Mouse (Mus musculus): Measurements from ENCODE around the gene Bnip2. TPM values are rescaled to one million over a fixed set of nuclear protein-coding genes. Genes with fewer than 3 reads are reported as not detected.

Bnip2 gene
- total RNA-seq, 2 experiments from 2014 or later: 38.1 to 49.2 TPM

DNA sequence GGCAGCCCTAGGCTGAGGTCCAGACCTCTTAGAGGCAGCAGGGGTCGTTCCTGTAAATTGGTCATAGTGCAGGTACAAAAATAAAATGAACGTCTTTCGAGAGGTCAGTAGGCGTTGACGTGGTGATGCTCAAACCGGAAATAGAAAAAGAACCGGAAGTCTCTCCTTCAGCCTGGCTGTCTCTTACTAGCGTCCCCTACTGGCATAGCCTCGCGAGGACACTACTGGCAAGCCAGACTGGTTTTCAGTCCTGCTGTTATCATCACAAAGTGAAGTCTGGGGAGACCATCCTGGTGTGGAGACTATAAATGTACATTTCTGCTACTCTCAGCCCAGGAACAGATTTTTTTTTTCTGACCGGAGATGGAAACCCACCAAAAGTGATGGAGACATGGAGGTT is 51.3 kb downstream of the Bnip2 start:
- no peak for DNase-seq (ENCODE audit: low spot score in 2 of 2)
- intact Hi-C loops (cut with DNase I): no loop called here

DNA sequence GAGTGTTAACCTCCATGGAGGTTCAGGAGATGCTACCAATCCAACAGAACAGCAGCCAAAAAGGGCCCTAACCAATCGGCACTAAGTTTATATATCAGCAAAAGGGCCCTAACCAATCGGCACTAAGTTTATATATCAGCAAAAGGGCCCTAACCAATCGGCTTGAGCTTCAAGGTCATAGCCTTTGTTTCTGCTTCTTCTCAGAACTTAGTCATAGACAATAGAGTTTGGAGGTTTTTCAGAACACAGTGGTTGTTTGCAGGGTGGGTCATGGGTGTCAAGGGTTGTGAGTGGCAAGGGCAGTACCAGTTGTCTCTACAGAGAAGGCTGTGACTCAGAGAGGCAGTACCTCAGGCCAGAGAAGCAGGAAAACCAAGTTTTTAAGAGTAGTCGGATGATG is 52.9 kb downstream of the Bnip2 start:
- DNase-seq (ENCODE audit: low spot score in 2 of 2): no peak
- intact Hi-C loops (cut with DNase I): no loop called here

DNA sequence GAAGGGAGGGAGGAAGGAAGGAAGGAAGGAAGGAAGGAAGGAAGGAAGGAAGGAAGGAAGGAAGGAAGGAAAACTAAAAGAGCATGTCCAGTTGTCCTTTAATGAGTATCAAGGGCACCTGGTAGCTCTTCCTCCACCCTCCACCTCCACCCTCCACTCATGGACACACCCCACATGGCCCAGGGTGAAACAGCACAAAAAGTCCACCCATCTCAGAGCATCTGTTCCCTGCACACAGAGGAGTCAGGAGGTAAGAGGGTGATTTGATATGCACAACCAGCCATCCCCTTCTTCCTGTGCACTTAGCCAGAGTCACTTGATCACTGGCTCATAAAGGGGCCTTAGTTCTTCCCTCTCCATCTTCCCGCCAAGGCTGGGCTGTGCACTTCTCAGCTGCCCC is 53.7 kb downstream of the Bnip2 start:
- DNase-seq (ENCODE audit: low spot score in 2 of 2): no peak
- intact Hi-C loops (cut with DNase I): no loop called here

DNA sequence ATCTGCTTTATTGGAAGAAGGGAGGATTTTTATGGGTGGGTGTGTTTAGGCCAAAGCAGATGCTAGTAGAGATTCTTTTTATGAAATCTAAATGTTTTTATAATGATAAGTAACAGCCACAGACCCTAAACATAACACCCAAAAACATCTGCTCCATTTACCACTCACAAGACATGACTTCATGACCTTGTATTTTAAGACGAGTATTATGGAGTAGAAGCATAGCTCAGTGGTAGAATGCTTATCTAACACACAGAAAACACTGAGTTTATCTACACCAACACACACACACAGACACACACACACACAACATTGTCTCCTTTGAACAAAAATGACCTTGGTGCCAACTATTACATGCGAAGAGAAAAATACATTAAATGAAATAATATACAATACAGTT is 55.6 kb downstream of the Bnip2 start:
- intact Hi-C loops (cut with DNase I): no loop called here
- no peak for DNase-seq (ENCODE audit: low spot score in 2 of 2)

DNA sequence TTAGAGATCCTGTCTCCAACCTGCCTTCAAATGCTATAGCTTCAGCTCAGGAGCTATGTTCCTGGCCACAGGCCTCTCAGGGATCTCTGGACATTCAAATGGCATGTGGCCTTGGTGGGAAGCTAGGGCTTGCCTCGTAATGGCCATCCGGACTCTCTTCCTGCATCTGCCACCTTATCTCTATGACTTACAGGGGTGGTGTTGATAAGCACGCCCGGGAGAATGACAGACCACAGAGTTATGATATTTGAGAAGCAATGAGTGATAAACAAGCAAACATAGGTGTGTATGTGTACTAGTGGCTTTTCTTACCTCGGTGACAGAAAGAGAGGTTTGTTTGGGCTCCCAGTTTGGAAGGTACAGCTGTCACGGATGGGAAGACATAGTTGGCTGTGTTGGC is 57.0 kb downstream of the Bnip2 start:
- no peak for DNase-seq (ENCODE audit: low spot score in 2 of 2)
- intact Hi-C loops (cut with DNase I): no loop called here

- DNase-seq (ENCODE audit: low spot score in 2 of 2): no peak
- intact Hi-C loops (cut with DNase I): no loop called here
These were observed 58.6 kb downstream of the Bnip2 start for GRCm38 (mm10) chr9:70047839-70048238.

DNA sequence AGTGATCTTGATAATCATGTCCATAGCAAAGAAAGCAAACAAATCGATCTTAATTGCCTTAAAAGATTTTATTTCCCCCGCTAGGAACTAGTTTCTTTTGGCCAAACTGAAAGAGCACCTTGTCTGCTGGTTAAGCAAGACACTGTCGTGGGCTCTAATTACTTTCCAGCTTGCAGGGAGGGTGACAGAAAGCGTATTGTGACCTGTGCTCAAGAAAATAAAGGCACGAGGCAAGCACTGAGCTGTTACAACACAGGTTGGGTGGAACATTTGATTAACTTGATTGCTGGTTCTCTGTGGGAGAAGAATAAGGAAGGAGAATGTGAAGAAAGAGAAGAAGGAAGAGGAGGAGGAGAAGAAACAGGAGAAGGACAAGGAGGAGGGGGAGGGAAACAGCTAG is 59.0 kb downstream of the Bnip2 start:
- intact Hi-C loops (cut with DNase I): no loop called here
- no peak for DNase-seq (ENCODE audit: low spot score in 2 of 2)

- no peak for DNase-seq (ENCODE audit: low spot score in 2 of 2)
- intact Hi-C loops (cut with DNase I): no loop called here
These were observed 59.6 kb downstream of the Bnip2 start for GRCm38 (mm10) chr9:70048751-70049415.

DNA sequence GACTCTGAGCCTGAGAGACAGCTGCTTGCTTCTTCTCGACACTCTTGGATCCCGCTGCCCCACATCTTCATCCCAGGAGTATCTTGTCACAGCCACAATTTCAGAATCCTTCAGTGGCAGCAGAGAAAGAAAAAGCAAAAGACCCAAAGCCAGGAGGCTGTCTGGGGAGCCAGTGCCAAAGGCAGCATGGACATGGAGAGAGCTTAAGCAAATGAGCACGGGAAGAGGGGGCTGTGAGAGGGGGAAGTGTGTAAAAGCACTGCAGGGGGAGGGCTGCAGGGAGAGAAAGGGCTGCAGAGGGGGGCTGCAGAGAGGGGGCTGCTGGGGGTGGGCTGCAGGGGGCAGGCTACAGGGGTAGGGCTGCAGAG is 60.1 kb downstream of the Bnip2 start:
- DNase-seq (ENCODE audit: low spot score in 2 of 2): no peak
- intact Hi-C loops (cut with DNase I): no loop called here

DNA sequence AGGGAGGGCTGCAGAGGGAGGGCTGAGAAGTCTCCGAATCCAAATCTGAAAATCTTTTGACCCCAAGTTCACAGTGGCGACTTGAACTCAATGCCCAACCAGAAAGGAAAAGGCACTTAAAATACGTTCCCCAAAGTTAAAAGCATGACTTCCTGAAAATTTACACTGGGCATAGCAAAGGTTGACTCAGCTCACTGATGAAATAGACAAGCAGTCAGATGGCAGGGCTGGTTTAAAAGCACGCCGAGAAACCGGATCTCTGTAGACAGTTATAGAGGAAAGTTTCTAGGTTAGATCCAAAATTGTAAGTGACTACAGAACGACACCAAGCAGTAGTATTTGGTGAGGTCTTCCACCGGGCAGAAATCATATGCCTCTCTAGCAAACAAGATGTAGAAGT is 60.6 kb downstream of the Bnip2 start:
- no peak for DNase-seq (ENCODE audit: low spot score in 2 of 2)
- intact Hi-C loops (cut with DNase I): no loop called here

DNA sequence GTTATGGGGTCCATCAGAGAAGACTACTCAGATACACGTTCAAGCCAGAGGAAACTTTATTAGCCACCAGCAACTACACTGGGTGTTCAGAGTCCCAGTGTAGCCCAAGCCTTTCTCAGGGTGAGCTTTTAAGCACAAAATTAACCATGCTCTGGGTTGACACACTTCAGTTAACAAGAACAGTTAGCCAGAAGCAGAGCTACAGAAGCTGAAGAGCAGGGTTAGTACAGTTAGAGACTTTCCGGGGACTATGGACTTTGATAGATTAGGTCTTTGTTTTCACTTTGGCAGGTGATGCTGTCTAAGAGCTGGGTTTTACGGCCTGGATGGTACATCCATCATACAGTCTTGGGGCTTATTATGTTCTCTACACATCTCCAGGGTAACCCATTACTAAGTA is 63.5 kb downstream of the Bnip2 start:
- intact Hi-C loops (cut with DNase I): no loop called here
- DNase-seq (ENCODE audit: low spot score in 2 of 2): no peak

- DNase-seq (ENCODE audit: low spot score in 2 of 2): no peak
- intact Hi-C loops (cut with DNase I): no loop called here
These were observed 64.1 kb downstream of the Bnip2 start for GRCm38 (mm10) chr9:70053411-70053810.

Other genes with a start within 250 kb of the Bnip2 start
- gene Foxb1, start 228.5 kb upstream of the Bnip2 start, total RNA-seq (2021): not detected
- 10 to 100 TPM; 50.3 to 62.8 TPM for gene Gtf2a2, start 23.1 kb downstream of the Bnip2 start, total RNA-seq (2021)
- not detected for gene Gcnt3, start 48.6 kb downstream of the Bnip2 start, total RNA-seq (2021)
- gene Fam81a, start 153.1 kb downstream of the Bnip2 start, total RNA-seq (2021): 100 to 1,000 TPM; 179 to 198 TPM
- 10 to 100 TPM; 14.6 to 14.7 TPM for gene Myo1e, start 217.9 kb downstream of the Bnip2 start, total RNA-seq (2021)

All from left cerebral cortex, postnatal 36 days (tissue).